Comparison of ENCODE assay signal across 10 mouse cellular contexts in the genomic region with DNA sequence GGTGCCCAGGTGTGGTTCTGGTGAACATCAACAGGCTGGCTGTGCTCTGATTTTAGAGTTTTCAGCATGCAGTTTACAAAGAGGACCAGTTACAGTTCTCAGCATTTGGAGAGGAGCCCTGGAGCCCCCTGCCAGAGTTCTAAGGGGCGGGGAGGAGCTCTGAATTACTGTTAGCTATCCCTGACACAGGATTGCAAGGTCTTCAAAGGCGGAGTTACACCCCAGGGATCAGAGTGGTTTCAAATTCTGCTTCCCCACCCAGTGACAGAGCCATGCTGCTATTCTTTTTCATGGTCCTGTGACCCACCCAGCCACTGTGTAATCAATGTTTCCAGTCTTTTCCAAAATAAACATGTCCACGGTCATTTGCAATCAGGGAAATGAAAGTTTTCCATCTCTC.
DNase-seq lines count a peak whose midpoint lies in the region; ATAC-seq and TF ChIP-seq lines count a peak whose summit lies in the region.
"Had no signal": no experiment of that assay in that cellular context is flagged by ENCODE, and none has a peak within 500 bp of the region (broad histone marks: within the 10 kb centered on the region; RNA-seq: fewer than 3 reads in every experiment).

No protein-coding gene starts in this region.

- no peaks in the 10 kb centered on the region for H3K36me3 ChIP-seq in liver, adult 2 months (ENCODE audit: control insufficient read depth, insufficient read depth, low read length)
- no peaks in the 10 kb centered on the region for H3K36me3 ChIP-seq in embryonic facial prominence, embryonic 15.5 days

- TF ChIP-seq CTCF in liver, adult 2 months (IDR thresholded peaks at IDR 0.05; ENCODE audit: low read depth, low read length), result no peak
- TF ChIP-seq CTCF in cerebellum, adult 2 months (IDR thresholded peaks at IDR 0.05; ENCODE audit: borderline replicate concordance, insufficient read depth, low read depth, low read length), result no peak

- H3K4me2 ChIP-seq in embryonic facial prominence, embryonic 15.5 days (replicated peaks), result no peak overlapping the region

- H3K9me3 ChIP-seq in embryonic facial prominence, embryonic 15.5 days (replicated peaks), result no peaks in the 10 kb centered on the region
- H3K9me3 ChIP-seq: megakaryocyte, embryonic 14.5 days had no signal

- no peak for TF ChIP-seq POLR2A in liver, adult 2 months (IDR thresholded peaks at IDR 0.05; ENCODE audit: extremely low read depth, insufficient read depth, low read length)
- no peak for TF ChIP-seq POLR2A in cerebellum, adult 2 months (IDR thresholded peaks at IDR 0.05; ENCODE audit: borderline replicate concordance, insufficient read depth, low read length)

- no peaks in the 10 kb centered on the region for H3K79me2 ChIP-seq in liver, adult 2 months (ENCODE audit: control insufficient read depth, insufficient read depth, low read length)

- no peak overlapping the region for H3K27ac ChIP-seq in liver, adult 2 months (replicated peaks; ENCODE audit: insufficient read depth, low read depth, low read length)
- H3K27ac ChIP-seq in embryonic facial prominence, embryonic 15.5 days (replicated peaks), result no peak overlapping the region; the same call in 1 of the 2 replicates
- H3K27ac ChIP-seq in cerebellum, adult 2 months (ENCODE audit: insufficient read depth, low read length), result no peak overlapping the region

- H3K9ac ChIP-seq in liver, adult 2 months (ENCODE audit: low read depth, low read length), result no peak overlapping the region
- no peak overlapping the region for H3K9ac ChIP-seq in embryonic facial prominence, embryonic 15.5 days

- H3K4me1 ChIP-seq in liver, adult 2 months (ENCODE audit: control insufficient read depth, insufficient read depth, low read length), result peaks cover 3% of the 10 kb centered on the region
- peaks cover 25% of the 10 kb centered on the region for H3K4me1 ChIP-seq in embryonic facial prominence, embryonic 15.5 days
- peaks cover 6% of the 10 kb centered on the region for H3K4me1 ChIP-seq in cerebellum, adult 2 months (ENCODE audit: control insufficient read depth, insufficient read depth, low read length)
- H3K4me1 ChIP-seq: megakaryocyte, embryonic 14.5 days had no signal

- no peaks in the 10 kb centered on the region for H3K27me3 ChIP-seq in liver, adult 2 months (ENCODE audit: control insufficient read depth, insufficient read depth, low read length)
- H3K27me3 ChIP-seq in embryonic facial prominence, embryonic 15.5 days, result no peaks in the 10 kb centered on the region
- no peaks in the 10 kb centered on the region for H3K27me3 ChIP-seq in cerebellum, adult 2 months (ENCODE audit: control insufficient read depth, insufficient read depth, low read length)
- H3K27me3 ChIP-seq: megakaryocyte, embryonic 14.5 days had no signal

- peak; percentile 81 for ATAC-seq in embryonic facial prominence, embryonic 15.5 days (ENCODE audit: insufficient number of reproducible peaks, low FRiP score, low TSS enrichment, low read depth)

- peak; percentile 68 for DNase-seq in liver, adult 2 months (ENCODE audit: extremely low read depth, low read depth, low spot score)
- DNase-seq in liver, result no peak
- peak; percentile 10 for DNase-seq in brain, adult 2 months (ENCODE audit: low read depth, low spot score)
- peak; percentile 78 for DNase-seq in skeletal muscle tissue, adult 2 months (ENCODE audit: low read depth, low spot score)
- no peak for DNase-seq in cerebellum, adult 2 months
- no peak for DNase-seq in spleen, postnatal 14 days (ENCODE audit: low spot score in 2 of 2)
- DNase-seq: kidney, adult 8-10 months; left cerebral cortex, postnatal 4 days had no signal

- WGBS in liver, adult 2 months, result 37% methylated on average over 3 of the region's 3 CpGs
- 8% methylated on average over 3 of the region's 3 CpGs for WGBS in embryonic facial prominence, embryonic 15.5 days
- 78% methylated on average over 3 of the region's 3 CpGs for WGBS in cerebellum, adult 2 months

- no peak overlapping the region for H3K4me3 ChIP-seq in liver, adult 2 months (ENCODE audit: insufficient read depth, low read depth, low read length)
- no peak overlapping the region for H3K4me3 ChIP-seq in embryonic facial prominence, embryonic 15.5 days (replicated peaks)
- H3K4me3 ChIP-seq in cerebellum, adult 2 months (replicated peaks; ENCODE audit: insufficient read depth, low read depth, low read length), result no peak overlapping the region
- H3K4me3 ChIP-seq: megakaryocyte, embryonic 14.5 days had no signal

Comparison
In these comparisons a context has a peak if more than half of its experiments do, and no peak if none do; other contexts are left out.
1. DNase-seq: peak in liver, adult 2 months (single experiment), brain, adult 2 months (single experiment) and skeletal muscle tissue, adult 2 months (single experiment); none in liver (single experiment), cerebellum, adult 2 months (0 of 2) and spleen, postnatal 14 days (0 of 2).